Mouse (Mus musculus): Measurements from ENCODE around the gene Itgae. TPM values are rescaled to one million over a fixed set of nuclear protein-coding genes. Genes with fewer than 3 reads are reported as not detected.

The Itgae gene
- total RNA-seq, 2 experiments from 2014 or later = 0.07 TPM; not detected in 1

GRCm38 (mm10) chr11:73187231-73187630, 96.8 kb downstream of the Itgae start:
- intact Hi-C loops (cut with DNase I) = no loop called here
- no peak for DNase-seq

GRCm38 (mm10) chr11:73193047-73193446, 102.7 kb downstream of the Itgae start:
- DNase-seq = no peak

GRCm38 (mm10) chr11:73194444-73194843, 104.1 kb downstream of the Itgae start:
- intact Hi-C loops (cut with DNase I) = no loop called here
- no peak for DNase-seq

More at GRCm38 (mm10) chr11:73193047-73193446, 102.7 kb downstream of the Itgae start:
- intact Hi-C loops (cut with DNase I) = no loop called here

Other genes starting within 250 kb of the Itgae start
- gene Atp2a3, start 129.4 kb upstream of the Itgae start, total RNA-seq (2021) = 10 to 100 TPM; 17.1 to 19.0 TPM
- under 1 TPM; 0.72 to 0.98 TPM for gene P2rx1, start 91.5 kb upstream of the Itgae start, total RNA-seq (2021)
- gene Camkk1, start 71.6 kb upstream of the Itgae start, total RNA-seq (2021) = 1 to 10 TPM; 1.1 to 2.0 TPM
- 1 to 10 TPM; 9.0 TPM for gene Ncbp3, start 42.8 kb upstream of the Itgae start, total RNA-seq (2021)
- gene Haspin, start 47.7 kb downstream of the Itgae start, total RNA-seq (2021) = 1 to 10 TPM; 2.4 TPM
- 1 to 10 TPM; 7.4 to 8.1 TPM for gene P2rx5, start 69.8 kb downstream of the Itgae start, total RNA-seq (2021)
- 10 to 100 TPM; 71.4 to 82.7 TPM for gene Emc6, start 86.5 kb downstream of the Itgae start, total RNA-seq (2021)
- gene Tax1bp3, start 86.5 kb downstream of the Itgae start, total RNA-seq (2021) = 100 to 1,000 TPM in 1 of 2 experiments, 10 to 100 TPM in 1; 89.1 to 105 TPM
- 10 to 100 TPM; 11.7 to 13.9 TPM for gene Ctns, start 108.5 kb downstream of the Itgae start, total RNA-seq (2021)
- 1 to 10 TPM; 1.5 to 2.0 TPM for gene Shpk, start 108.9 kb downstream of the Itgae start, total RNA-seq (2021)
- gene Trpv1, start 143.7 kb downstream of the Itgae start, total RNA-seq (2021) = not detected
- gene Trpv3, start 176.8 kb downstream of the Itgae start, total RNA-seq (2021) = under 1 TPM; 0.05 to 0.20 TPM
- gene Aspa, start 239.0 kb downstream of the Itgae start, total RNA-seq (2021) = 1 to 10 TPM in 1 of 2 experiments, under 1 TPM in 1; 0.72 to 3.3 TPM
- gene Gm49340, start 239.2 kb downstream of the Itgae start, total RNA-seq (2021) = not detected
- not detected for gene Spata22, start 239.2 kb downstream of the Itgae start, total RNA-seq (2021)

Measured in heart, postnatal 10 days (tissue).